Mouse (Mus musculus): ENCODE measurements around the gene Mmp12. TPM values are rescaled to one million over a fixed set of nuclear protein-coding genes. Genes with fewer than 3 reads are reported as not detected.

Mmp12 gene
- 3.8 TPM for polyA plus RNA-seq (2014; fragmentation: Illumina TruSeq; extraction: RNeasy Lipid Tissue Mini Kit (QIAGEN cat#74804); ENCODE audit: low read depth, low replicate concordance)

GRCm38 (mm10) chr9:7344107-7344506 lies at the start of gene Mmp12:
Mmp12 (plus strand) TSS chr9:7344381.

GRCm38 (mm10) chr9:7387947-7388346 lies 43.8 kb downstream of the Mmp12 start, which contains the start of gene Mmp1b:
Mmp1b (minus strand) TSS chr9:7388047.

Other genes with a start within 250 kb of the Mmp12 start
- 3.3 TPM for gene Dync2h1, start 159.9 kb upstream of the Mmp12 start, polyA plus RNA-seq (2014; fragmentation: Illumina TruSeq; extraction: RNeasy Lipid Tissue Mini Kit (QIAGEN cat#74804); ENCODE audit: low read depth, low replicate concordance)
- gene Dcun1d5, start 159.9 kb upstream of the Mmp12 start, polyA plus RNA-seq (2014; fragmentation: Illumina TruSeq; extraction: RNeasy Lipid Tissue Mini Kit (QIAGEN cat#74804); ENCODE audit: low read depth, low replicate concordance), result 240 TPM
- gene Mmp13, start 71.9 kb upstream of the Mmp12 start, polyA plus RNA-seq (2014; fragmentation: Illumina TruSeq; extraction: RNeasy Lipid Tissue Mini Kit (QIAGEN cat#74804); ENCODE audit: low read depth, low replicate concordance), result 11.5 TPM
- not detected for gene Mmp1b, start 43.7 kb downstream of the Mmp12 start, polyA plus RNA-seq (2014; fragmentation: Illumina TruSeq; extraction: RNeasy Lipid Tissue Mini Kit (QIAGEN cat#74804); ENCODE audit: low read depth, low replicate concordance)
- gene Mmp3, start 101.4 kb downstream of the Mmp12 start, polyA plus RNA-seq (2014; fragmentation: Illumina TruSeq; extraction: RNeasy Lipid Tissue Mini Kit (QIAGEN cat#74804); ENCODE audit: low read depth, low replicate concordance), result 3.3 TPM
- gene Mmp10, start 158.0 kb downstream of the Mmp12 start, polyA plus RNA-seq (2014; fragmentation: Illumina TruSeq; extraction: RNeasy Lipid Tissue Mini Kit (QIAGEN cat#74804); ENCODE audit: low read depth, low replicate concordance), result 3.2 TPM
- gene Mmp8, start 214.1 kb downstream of the Mmp12 start, polyA plus RNA-seq (2014; fragmentation: Illumina TruSeq; extraction: RNeasy Lipid Tissue Mini Kit (QIAGEN cat#74804); ENCODE audit: low read depth, low replicate concordance), result 0.16 TPM
- gene Mmp27, start 227.0 kb downstream of the Mmp12 start, polyA plus RNA-seq (2014; fragmentation: Illumina TruSeq; extraction: RNeasy Lipid Tissue Mini Kit (QIAGEN cat#74804); ENCODE audit: low read depth, low replicate concordance), result 0.22 TPM

Measured in sigmoid colon, adult 10 weeks (tissue).